Mouse (Mus musculus): ENCODE measurements around the gene Gpd1.

DNA sequence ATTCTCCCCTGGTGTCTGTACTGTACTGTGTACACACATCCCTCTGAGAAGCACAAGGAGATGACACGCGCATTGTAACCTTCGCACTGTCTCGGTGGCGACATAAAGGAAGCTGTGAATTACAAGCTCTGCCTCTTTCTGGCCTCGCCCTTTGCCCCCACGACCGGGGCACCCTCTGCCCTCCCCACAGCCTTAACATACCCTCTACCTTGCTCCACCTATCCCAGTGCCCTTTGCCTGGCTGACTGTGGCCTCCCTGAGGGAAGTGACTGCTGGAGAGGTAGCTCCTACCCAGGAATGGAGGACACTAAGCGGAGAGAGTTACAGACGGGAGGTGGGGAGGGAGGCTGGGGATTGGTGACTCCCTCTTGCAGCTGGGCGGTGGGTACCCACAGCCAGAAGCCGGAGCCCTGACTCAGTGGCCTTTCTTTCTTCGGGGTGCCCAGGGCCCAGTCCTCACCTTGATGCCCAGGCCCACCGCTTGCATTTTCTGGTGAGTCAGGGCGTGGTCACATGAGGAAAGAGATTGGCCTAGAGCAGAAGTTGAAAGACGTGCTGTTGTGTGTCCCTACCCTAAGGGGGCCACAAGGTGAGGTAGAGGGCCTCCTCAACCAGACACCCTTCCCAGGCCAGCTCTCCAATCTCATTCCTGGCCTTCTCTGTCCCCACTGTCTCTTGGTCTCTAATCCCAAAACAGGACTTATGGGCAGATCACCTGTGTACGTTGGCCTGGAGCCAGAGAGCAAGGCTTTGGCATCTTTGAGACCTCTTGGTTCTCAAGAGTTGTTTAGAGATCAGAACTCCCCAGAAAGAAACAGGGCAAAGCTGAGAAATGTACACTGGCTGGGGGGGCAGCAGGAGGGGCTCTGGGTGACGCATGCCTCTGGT, 16.9 kb upstream of the Gpd1 start:
- TF ChIP-seq EP300 (IDR thresholded peaks at IDR 0.05; ENCODE audit: low read depth) (no peak), CTCF (IDR thresholded peaks at IDR 0.05; ENCODE audit: low read depth) (no peak)

Data from liver, postnatal 0 days (tissue).